Mouse (Mus musculus) spleen, adult 12 weeks (tissue): ENCODE data around the gene Pcare.

ENCODE experiments used
- DNase-seq: peaks from one replicate; pipeline ENCODE4 v3.0.0; 2022; ENCODE audit warnings: low spot score

The Pcare gene

DNA sequence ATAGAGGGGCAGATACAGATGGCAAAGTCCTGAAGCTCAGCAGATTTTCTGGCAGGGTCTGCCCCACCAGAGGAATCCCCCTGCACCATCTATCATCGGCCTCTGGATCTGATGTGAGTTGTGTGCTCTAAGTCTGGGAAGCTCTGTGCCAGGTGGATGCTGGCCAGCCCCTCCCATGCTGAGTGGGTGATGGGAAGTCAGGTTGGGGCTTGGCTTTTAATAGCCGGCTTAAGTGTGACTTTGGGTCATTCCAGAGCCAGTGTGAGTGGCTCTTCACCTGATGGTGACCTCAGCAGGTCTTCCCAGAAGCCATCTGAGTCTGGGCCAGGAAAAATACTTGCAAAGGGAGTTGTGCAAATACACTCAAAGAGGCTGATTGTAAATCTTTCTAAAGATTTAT is 22.0 kb downstream of the Pcare start:
- DNase-seq: no peak

DNA sequence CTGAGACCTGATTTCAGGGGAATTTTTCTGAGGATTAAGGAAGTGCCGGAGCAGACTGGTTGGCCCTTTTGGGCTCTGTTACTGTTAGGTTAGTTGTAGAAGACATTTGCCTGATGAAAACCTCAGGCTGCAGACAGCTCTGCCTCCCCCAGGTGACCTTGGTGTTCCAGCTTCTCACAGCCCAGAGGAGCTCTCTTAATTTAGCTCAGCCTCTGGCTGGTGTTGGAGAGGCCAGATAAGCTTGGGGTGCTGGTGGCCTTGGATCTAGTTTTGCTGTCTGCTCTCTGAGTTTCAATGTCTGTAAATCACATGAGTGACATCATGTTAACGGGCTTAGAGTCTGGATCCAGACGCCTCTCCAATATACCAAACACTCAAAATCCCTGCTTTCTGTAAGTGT is 31.7 kb downstream of the Pcare start:
- no peak for DNase-seq

- no peak for DNase-seq
Measured at GRCm38 (mm10) chr17:71720434-71720833, 32.3 kb downstream of the Pcare start.

- no peak for DNase-seq
Measured at GRCm38 (mm10) chr17:71717881-71718625, 34.6 kb downstream of the Pcare start.

- DNase-seq: no peak
Measured at GRCm38 (mm10) chr17:71715034-71715433, 37.7 kb downstream of the Pcare start.

DNA sequence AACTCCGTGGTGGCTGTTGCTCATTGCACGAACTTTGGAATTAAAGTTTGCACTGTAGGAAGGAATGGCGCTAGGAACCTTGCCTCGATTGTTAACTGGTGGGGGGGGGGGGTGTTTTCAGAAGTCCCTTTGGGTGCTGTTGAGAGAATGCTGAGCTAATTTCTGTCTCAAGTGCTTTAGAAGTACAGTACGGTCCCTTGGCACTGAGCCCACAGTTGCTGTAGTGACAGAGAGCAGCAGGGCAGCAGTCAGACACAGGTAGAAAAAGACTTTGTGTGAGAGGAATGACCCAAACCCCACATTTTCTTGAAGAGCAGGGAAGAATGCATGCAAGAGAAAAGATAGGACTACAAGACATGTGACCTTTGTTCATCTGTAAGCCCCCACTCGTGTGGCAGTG is 40.4 kb downstream of the Pcare start:
- no peak for DNase-seq

- no peak for DNase-seq
Measured at GRCm38 (mm10) chr17:71707715-71708114, 45.0 kb downstream of the Pcare start.

- no peak for DNase-seq
Measured at GRCm38 (mm10) chr17:71705550-71706480, 46.9 kb downstream of the Pcare start.

DNA sequence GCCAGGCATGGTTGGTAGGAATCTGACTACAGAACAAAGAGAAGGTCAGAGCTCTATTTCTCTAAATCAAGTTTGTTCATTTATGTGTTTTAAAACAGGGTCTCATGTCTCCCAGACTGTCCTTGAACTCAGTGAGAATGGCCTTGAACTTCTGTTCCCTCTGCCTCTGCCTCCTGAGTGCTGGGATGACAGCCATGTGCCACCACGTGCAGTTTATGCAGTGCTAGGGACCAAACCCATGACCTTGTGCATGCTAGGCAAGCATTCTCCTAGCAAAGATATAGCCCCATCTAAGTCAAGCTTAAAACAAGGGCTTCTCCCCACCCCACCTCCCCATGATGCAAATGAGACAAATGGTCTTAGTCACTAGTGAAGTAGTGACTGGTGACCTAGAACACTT is 47.6 kb downstream of the Pcare start:
- no peak for DNase-seq

GRCm38 (mm10) chr17:71698619-71698956 is 54.1 kb downstream of the Pcare start:
- no peak for DNase-seq

- no peak for DNase-seq
Measured at GRCm38 (mm10) chr17:71697896-71698618, 54.6 kb downstream of the Pcare start.

- no peak for DNase-seq
Measured at GRCm38 (mm10) chr17:71696396-71696795, 56.3 kb downstream of the Pcare start.

DNA sequence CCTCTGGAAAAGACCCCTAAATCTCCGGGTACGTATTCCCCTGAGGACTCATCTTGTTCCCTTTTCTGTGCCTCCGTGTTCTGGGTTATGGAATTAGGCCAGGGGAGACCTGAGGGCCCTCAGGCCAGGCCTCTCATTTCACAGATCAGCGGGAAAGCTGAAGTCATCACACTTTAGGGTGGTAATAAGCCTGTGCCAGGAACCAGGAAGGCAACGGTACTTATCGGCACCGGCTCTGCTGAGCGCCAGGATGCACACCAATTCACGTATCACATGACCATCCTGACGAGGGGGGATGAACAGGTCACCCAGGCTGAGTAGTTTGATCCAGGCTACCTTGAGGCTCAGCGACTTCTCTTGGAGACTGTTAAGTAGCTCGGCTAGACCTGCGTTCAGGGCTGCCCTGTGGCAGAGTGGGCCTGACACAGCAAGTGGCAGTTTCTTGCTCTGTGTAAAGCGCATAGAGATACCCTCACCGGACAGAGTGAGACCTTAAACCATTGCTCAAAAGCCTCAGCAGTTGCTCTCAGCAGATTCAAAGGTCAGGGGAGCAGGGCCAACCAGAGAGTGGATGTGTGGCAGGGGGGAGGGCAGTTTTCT is 56.9 kb downstream of the Pcare start:
- DNase-seq: no peak

- no peak for DNase-seq
Measured at GRCm38 (mm10) chr17:71695151-71695550, 57.5 kb downstream of the Pcare start.

- DNase-seq: no peak
Measured at GRCm38 (mm10) chr17:71693780-71694179, 58.9 kb downstream of the Pcare start.
